Mouse (Mus musculus) thymus, adult 18-20 months (tissue): ENCODE measurements around the gene Sbf2.
"Not testable (repeated sequence)": the region's sequence is repeated elsewhere in the genome, so short reads cannot be mapped to it uniquely, and the experiment has no call there.

Experiments
- DNase-seq, 2 experiments: peaks; one replicate each; pipeline ENCODE4 v3.0.0; 2022; ENCODE audit warnings: mixed read lengths in 2 of 2

Sbf2 gene

GRCm38 (mm10) chr7:110614133-110615063, at the start of gene Sbf2:
Gene Sbf2 (minus strand): TSS chr7:110614922.
- DNase-seq = peak; percentile 43 to 48

GRCm38 (mm10) chr7:110658378-110658928, 43.7 kb upstream of the Sbf2 start:
- no peak for DNase-seq

GRCm38 (mm10) chr7:110655966-110656365, 41.2 kb upstream of the Sbf2 start:
- no peak for DNase-seq

GRCm38 (mm10) chr7:110655230-110655629, 40.5 kb upstream of the Sbf2 start:
- DNase-seq = no peak

- no peak for DNase-seq
Observed at GRCm38 (mm10) chr7:110651091-110651490, 36.4 kb upstream of the Sbf2 start.

- DNase-seq = no peak
Observed at GRCm38 (mm10) chr7:110650491-110650890, 35.8 kb upstream of the Sbf2 start.

- DNase-seq = no peak
Observed at GRCm38 (mm10) chr7:110649133-110649987, 34.6 kb upstream of the Sbf2 start.

GRCm38 (mm10) chr7:110648455-110649085, 33.8 kb upstream of the Sbf2 start:
- no peak for DNase-seq

GRCm38 (mm10) chr7:110647559-110648454, 33.1 kb upstream of the Sbf2 start:
- no peak for DNase-seq

- DNase-seq = no peak
Observed at GRCm38 (mm10) chr7:110646611-110647407, 32.1 kb upstream of the Sbf2 start.

GRCm38 (mm10) chr7:110645859-110646258, 31.1 kb upstream of the Sbf2 start:
- no peak for DNase-seq

- DNase-seq = no peak
Observed at GRCm38 (mm10) chr7:110645311-110645710, 30.6 kb upstream of the Sbf2 start.

- DNase-seq = not testable (repeated sequence)
Observed at GRCm38 (mm10) chr7:110639958-110640357, 25.2 kb upstream of the Sbf2 start.

GRCm38 (mm10) chr7:110639291-110639915, 24.7 kb upstream of the Sbf2 start:
- DNase-seq = no peak

- DNase-seq = no peak
Observed at GRCm38 (mm10) chr7:110638305-110639110, 23.8 kb upstream of the Sbf2 start.

- no peak for DNase-seq
Observed at GRCm38 (mm10) chr7:110636559-110636958, 21.8 kb upstream of the Sbf2 start.

GRCm38 (mm10) chr7:110635929-110636328, 21.2 kb upstream of the Sbf2 start:
- DNase-seq = no peak

- no peak for DNase-seq
Observed at GRCm38 (mm10) chr7:110631136-110631888, 16.6 kb upstream of the Sbf2 start.
